Mouse (Mus musculus): ENCODE measurements around the gene Brsk1.

Gene Brsk1

GRCm38 (mm10) chr7:4669156-4669555 lies 21.2 kb upstream of the Brsk1 start:
- in situ Hi-C loops (cut with MseI, MboI): no loop called here

GRCm38 (mm10) chr7:4670655-4671255 lies 19.6 kb upstream of the Brsk1 start:
- in situ Hi-C loops (cut with MseI, MboI): no loop called here

DNA sequence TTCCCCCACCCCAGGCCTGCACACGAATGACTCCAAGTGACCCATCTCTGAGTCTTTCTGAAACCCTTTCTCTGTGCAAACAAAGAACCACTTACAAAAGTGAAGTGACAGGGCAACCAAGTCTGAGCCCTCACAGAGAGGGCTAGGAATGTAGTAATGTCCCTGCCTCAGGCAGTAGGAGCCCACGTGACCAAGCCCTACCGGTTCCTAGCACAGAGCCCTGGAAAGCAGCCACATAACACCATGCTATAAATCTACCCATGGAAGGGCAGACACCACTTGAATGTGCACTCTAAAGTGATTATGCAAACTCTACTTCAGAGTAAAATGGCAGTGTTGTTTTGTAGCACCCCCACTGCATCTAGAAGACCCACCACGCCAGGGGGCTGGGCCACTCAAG lies 18.4 kb upstream of the Brsk1 start:
- in situ Hi-C loops (cut with MseI, MboI): no loop called here

DNA sequence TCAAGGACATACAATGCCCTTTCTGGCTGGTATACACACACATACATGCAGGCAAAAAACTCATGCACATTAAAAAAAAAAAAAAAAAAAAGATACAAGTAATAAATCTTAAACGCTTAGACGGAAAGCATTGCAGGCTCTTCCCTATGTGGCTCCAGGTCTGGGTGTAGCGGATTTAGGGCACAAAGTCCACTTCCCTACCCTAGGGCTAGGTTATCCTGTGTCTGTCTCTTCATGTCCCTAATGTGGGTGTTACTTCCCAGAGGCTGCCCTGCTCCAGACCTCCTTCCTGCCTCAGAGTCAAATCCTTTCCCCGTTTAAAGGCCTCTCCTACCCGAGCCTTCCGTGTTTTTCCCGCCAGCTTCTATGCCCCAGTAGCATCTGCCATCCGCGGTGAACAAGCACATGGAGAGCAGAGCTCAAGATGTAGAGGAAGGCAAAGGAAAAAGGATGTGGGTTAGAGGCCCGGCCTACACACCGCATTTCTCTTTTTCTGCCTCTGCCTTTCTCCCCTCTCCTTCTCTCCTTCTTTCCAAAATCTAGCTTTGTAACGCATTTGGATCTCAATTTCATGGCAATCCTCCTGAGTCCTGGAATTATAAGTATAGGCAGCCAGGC lies 16.2 kb upstream of the Brsk1 start:
- in situ Hi-C loops (cut with MseI, MboI): no loop called here

GRCm38 (mm10) chr7:4675200-4675599 lies 15.2 kb upstream of the Brsk1 start:
- in situ Hi-C loops (cut with MseI, MboI): no loop called here

DNA sequence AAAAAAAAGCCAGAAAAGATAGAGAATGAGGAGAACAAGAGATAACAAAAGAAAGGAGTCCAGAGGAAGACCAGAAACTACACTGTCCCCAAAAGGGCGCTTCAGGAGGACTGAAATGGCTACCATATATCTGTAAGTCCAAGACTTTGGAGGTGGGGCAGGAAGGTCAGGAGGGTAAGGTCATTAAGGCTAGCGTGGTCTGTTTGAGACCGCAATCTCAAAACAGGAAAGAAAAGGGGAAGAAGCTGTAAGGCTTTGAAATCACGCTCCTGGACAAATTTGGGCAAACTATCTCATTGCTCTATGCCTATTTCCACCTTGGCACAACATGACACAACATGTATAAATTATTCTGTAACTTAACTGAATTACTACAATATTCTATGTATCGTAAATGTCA lies 7.1 kb upstream of the Brsk1 start:
- in situ Hi-C loops (cut with MseI, MboI): no loop called here

GRCm38 (mm10) chr7:4684203-4684602 lies 6.2 kb upstream of the Brsk1 start:
- in situ Hi-C loops (cut with MseI, MboI): no loop called here

GRCm38 (mm10) chr7:4684632-4685417 lies 5.6 kb upstream of the Brsk1 start, which contains the start of gene Hspbp1:
TSS of gene Hspbp1 (minus strand) at chr7:4685068.
- in situ Hi-C loops (cut with MseI, MboI): no loop called here

- in situ Hi-C loops (cut with MseI, MboI): no loop called here
These were observed 698 bp downstream of the Brsk1 start for GRCm38 (mm10) chr7:4690951-4691653.

- in situ Hi-C loops (cut with MseI, MboI): no loop called here
These were observed 2.6 kb downstream of the Brsk1 start for GRCm38 (mm10) chr7:4693004-4693403.

DNA sequence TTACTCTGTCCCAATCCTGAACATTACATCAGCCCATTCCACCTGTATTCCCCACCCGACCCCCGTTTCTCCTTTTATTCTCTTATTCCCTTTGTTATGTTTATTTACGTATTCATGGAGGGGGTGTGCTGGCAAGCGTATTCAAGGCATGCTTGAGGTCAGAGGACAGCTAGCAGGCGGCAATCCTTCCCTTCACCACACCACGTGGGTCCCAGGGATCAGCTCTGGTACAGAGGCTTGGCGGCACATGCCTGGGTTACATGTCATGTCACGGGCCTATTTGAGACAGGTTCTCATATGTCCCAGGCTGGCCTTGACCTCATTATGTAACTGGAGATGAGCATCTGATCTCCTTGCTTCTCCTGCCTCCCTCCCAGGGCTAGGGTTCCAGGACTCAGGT lies 11.9 kb downstream of the Brsk1 start:
- in situ Hi-C loops (cut with MseI, MboI): no loop called here

DNA sequence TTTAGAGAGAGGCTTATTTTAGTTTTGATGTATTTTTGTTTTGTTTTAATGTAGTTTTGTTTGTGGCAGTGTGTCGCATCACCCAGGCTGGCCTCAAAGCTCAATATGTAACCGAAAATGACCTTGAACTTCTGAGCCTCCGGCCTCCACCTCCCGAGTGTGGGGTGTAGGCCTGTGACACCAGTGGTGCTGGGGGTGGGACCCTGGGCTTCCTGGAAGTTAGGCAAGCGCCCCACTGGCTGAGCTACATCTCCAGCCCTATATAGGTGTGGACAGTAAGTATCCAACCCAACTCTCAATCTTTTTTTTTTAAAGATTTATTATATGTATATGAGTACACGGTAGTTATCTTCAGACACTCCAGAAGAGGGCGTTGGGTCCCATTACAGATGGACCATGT lies 12.8 kb downstream of the Brsk1 start:
- in situ Hi-C loops (cut with MseI, MboI): no loop called here

DNA sequence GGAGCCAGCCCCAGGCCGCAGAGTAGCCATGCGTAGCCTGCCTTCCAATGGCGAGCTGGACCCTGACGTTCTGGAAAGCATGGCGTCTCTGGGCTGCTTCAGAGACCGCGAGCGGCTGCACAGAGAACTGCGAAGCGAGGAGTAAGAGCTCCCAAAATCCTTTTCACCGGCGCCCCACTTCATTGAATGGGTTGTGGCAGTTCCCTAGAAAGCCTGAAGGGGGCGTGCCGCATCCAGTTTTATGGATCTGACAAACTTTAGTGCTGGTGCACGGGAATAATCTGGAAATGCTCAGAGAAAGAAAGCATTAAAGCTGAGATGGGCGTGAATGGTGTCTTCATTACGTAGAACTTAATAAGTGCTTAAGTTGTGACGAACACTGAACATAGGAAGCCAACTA lies 14.7 kb downstream of the Brsk1 start:
- in situ Hi-C loops (cut with MseI, MboI): no loop called here

DNA sequence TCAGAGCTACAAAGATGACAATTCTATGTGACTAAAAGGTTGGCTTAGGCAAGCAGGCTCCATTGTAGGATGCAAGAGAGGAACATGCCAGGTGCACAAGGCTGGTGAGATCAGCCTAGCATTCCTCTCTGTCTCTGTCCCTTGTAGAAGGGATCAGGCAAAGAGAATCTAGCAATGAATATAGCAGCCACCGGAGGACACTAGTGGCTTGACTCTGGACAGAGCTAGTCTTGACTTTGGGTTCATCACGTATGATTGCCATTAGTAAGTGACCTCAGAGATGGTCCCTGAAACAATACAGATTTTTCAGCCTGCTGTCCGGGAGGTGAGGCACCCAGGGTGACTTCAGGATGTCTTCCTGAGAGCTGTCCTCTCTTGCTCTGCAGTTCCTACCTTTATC lies 22.2 kb downstream of the Brsk1 start:
- in situ Hi-C loops (cut with MseI, MboI): no loop called here

GRCm38 (mm10) chr7:4716955-4717354 lies 26.6 kb downstream of the Brsk1 start:
- in situ Hi-C loops (cut with MseI, MboI): no loop called here

- in situ Hi-C loops (cut with MseI, MboI): no loop called here
These were observed 28.9 kb downstream of the Brsk1 start for GRCm38 (mm10) chr7:4719276-4719675.

GRCm38 (mm10) chr7:4723508-4723907 lies 33.1 kb downstream of the Brsk1 start:
- in situ Hi-C loops (cut with MseI, MboI): no loop called here

- in situ Hi-C loops (cut with MseI, MboI): no loop called here
These were observed 34.0 kb downstream of the Brsk1 start for GRCm38 (mm10) chr7:4724359-4724758.

DNA sequence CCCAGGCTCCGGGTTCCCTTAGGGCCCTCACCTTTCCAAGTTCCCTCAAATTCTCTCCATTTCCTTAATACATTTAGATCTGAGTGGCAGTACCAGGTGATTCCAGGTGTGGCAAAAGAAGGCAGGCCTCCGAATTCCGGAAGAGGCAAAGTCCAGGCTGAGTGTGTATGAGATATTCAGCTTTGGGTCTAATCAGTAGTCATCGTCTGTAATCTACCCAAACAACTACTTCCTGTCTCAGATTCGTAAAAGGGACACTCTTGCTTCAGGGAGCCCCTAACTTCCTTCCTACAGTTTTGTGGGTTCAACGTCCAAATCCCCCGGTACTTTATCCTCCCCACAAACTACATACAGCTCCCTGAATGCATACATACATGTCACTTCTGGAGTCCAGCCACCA lies 34.8 kb downstream of the Brsk1 start, which contains the start of gene Tmem150b:
Gene Tmem150b, minus strand, starts transcription at position 81 of the 400 bp plus-strand sequence.
- in situ Hi-C loops (cut with MseI, MboI): no loop called here

DNA sequence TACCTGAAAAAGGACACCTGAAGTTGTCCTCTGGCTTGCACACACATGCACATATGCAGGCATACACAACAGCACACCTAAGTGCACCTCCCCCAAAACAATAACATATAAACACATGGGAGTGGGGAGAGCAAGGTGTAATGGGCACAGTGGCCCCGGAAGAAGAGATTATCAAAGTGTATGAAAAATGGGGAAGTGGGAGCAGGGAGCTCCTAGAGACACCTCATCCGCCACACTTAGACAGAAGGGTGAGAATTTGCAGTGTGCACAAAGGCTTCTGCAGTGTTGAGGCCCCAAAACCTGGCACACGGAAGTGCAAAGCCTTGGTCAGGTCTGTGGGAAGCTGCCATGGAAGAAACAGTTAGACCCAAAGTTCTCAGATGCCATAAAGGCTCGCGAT lies 40.7 kb downstream of the Brsk1 start:
- in situ Hi-C loops (cut with MseI, MboI): no loop called here

GRCm38 (mm10) chr7:4732968-4733392 lies 42.6 kb downstream of the Brsk1 start:
- in situ Hi-C loops (cut with MseI, MboI): no loop called here

- in situ Hi-C loops (cut with MseI, MboI): no loop called here
These were observed 48.7 kb downstream of the Brsk1 start for GRCm38 (mm10) chr7:4739041-4739543.

Data from mouse trophoblast stem cell (cell line).